Mouse (Mus musculus): ENCODE results near the gene Atad2b.

GRCm38 (mm10) chr12:4875623-4876022 lies 41.5 kb upstream of the Atad2b start:
- TF ChIP-seq GATA1 (IDR thresholded peaks at IDR 0.05; ENCODE audit: borderline replicate concordance, low read length), result no peak
- TF ChIP-seq FLI1 (IDR thresholded peaks at IDR 0.05; ENCODE audit: low read length), result no peak

Measured in megakaryocyte, embryonic 14.5 days (primary cell).